Comparison of ENCODE assay signal across 18 mouse cellular contexts in genomic region chr3:67587430-67587829, GRCm38 (mm10). TPM values are rescaled to one million over a fixed set of nuclear protein-coding genes. Genes with fewer than 3 reads are reported as not detected.
DNase-seq lines count a peak whose midpoint lies in the region; ATAC-seq and TF ChIP-seq lines count a peak whose summit lies in the region.
"Had no signal": no experiment of that assay in that cellular context is flagged by ENCODE, and none has a peak within 500 bp of the region (broad histone marks: within the 10 kb centered on the region; RNA-seq: fewer than 3 reads in every experiment).

No protein-coding gene starts in this region.

- H3K79me2 ChIP-seq in macrophage (ENCODE audit: inconsistent target): peaks cover 97% of the 10 kb centered on the region

- no peaks in the 10 kb centered on the region for H3K27me3 ChIP-seq in G1E (ENCODE audit: insufficient read depth, low read length)
- H3K27me3 ChIP-seq: forebrain, embryonic 13.5 days; liver, embryonic 15.5 days; midbrain, embryonic 15.5 days had no signal

- 0 out of 2 replicates have a peak, but pooled peaks have one; percentile 11 for ATAC-seq in G1E (ENCODE audit: extremely low read depth, insufficient number of reproducible peaks, low FRiP score, poor library complexity, severe bottlenecking)
- ATAC-seq: activated CD4-positive, CD25-positive, alpha-beta regulatory T cell, adult 4 months; forebrain, embryonic 13.5 days; intestine, postnatal 0 days; midbrain, embryonic 15.5 days had no signal

- H3K36me3 ChIP-seq in G1E (replicated peaks): peaks cover 78% of the 10 kb centered on the region
- peaks cover 63% of the 10 kb centered on the region for H3K36me3 ChIP-seq in macrophage (ENCODE audit: inconsistent target)

- TF ChIP-seq CTCF in G1E (IDR thresholded peaks at IDR 0.05; ENCODE audit: low read depth, low read length): no peak

- DNase-seq in heart, adult 11 months: peak; percentile 95
- no peak for DNase-seq in heart, adult 8-10 months (ENCODE audit: low spot score)
- DNase-seq in right cerebral cortex, postnatal 10 days (ENCODE audit: low spot score in 2 of 2): peak; percentile 44 to 51
- no peak for DNase-seq in right cerebral cortex, adult 18-20 months
- no peak for DNase-seq in G1E (ENCODE audit: low spot score)
- DNase-seq in adrenal gland, postnatal 10 days: no peak
- no peak for DNase-seq in neural tube, embryonic 10.5 days (ENCODE audit: extremely low spot score, low spot score)
- DNase-seq: cerebellum, adult 11 months; embryo, embryonic 11 days; left cerebral cortex, postnatal 4 days had no signal

- WGBS in macrophage (ENCODE audit: missing documents): 31% methylated on average over 9 of the region's 9 CpGs

- H3K4me3 ChIP-seq in G1E (ENCODE audit: low read depth, low read length) (no peak overlapping the region), macrophage (ENCODE audit: inconsistent target) (no peak overlapping the region)
- H3K4me3 ChIP-seq: forebrain, embryonic 13.5 days; heart, adult 2 months; liver, embryonic 15.5 days; midbrain, embryonic 15.5 days had no signal

- peaks cover 16% of the 10 kb centered on the region for H3K4me1 ChIP-seq in G1E (ENCODE audit: insufficient read depth, low read depth, low read length)

- 0 out of 2 replicates have a peak overlapping the region, but pooled peaks have one; percentile 31 for H3K27ac ChIP-seq in macrophage
- H3K27ac ChIP-seq: forebrain, embryonic 13.5 days; heart, adult 2 months; hindbrain, embryonic 14.5 days; liver, embryonic 15.5 days; midbrain, embryonic 15.5 days had no signal

- no peaks in the 10 kb centered on the region for H3K9me3 ChIP-seq in G1E (replicated peaks)
- H3K9me3 ChIP-seq: forebrain, embryonic 13.5 days; liver, embryonic 15.5 days; midbrain, embryonic 15.5 days had no signal

RNA-seq across cellular contexts. Expression of gene Mfsd1, which starts 4.9 kb away (rescaled TPM):
- 10 to 100 TPM; 21.8 to 30.5 (median 26.6) TPM for total RNA-seq in heart, adult 8-10 months (2022)
- total RNA-seq in G1E (2014; fragmentation: Nextera tagmentation) (29.5 and 30.1 TPM in 2 replicates), G1E (2017) (188 and 206 TPM in 2 replicates)
- polyA plus RNA-seq in G1E (2012) (24.0 and 25.6 TPM in 2 replicates), macrophage (2018) (233 to 282 TPM (median 273 TPM) in 3 replicates)
- total RNA-seq in macrophage (2018; cell fraction: chromatin; rRNA removed): 100 to 1,000 TPM in 14 of 26 experiments, 10 to 100 TPM in 12; 71.9 to 160 (median 106) TPM
- 100 to 1,000 TPM; 159 to 284 (median 214) TPM for total RNA-seq in macrophage (2018; cell fraction: cytosol; rRNA removed)
- 100 to 1,000 TPM; 119 to 231 (median 194) TPM for total RNA-seq in macrophage (2018; cell fraction: nucleus; rRNA removed)
- total RNA-seq in adrenal gland, postnatal 10 days (2021): 10 to 100 TPM; 58.7 to 62.8 TPM

Comparison
In these comparisons a context has a peak if more than half of its experiments do, and no peak if none do; other contexts are left out.
1. DNase-seq: peak in heart, adult 11 months (single experiment) and right cerebral cortex, postnatal 10 days (2 of 2); none in heart, adult 8-10 months (single experiment), right cerebral cortex, adult 18-20 months (single experiment), G1E (single experiment), adrenal gland, postnatal 10 days (single experiment) and neural tube, embryonic 10.5 days (single experiment).